Mouse (Mus musculus) ES-E14 (cell line): ENCODE measurements around the gene Btbd18. TPM values are rescaled to one million over a fixed set of nuclear protein-coding genes. Genes with fewer than 3 reads are reported as not detected.

ENCODE experiments used
- DNase-seq: peaks from one replicate; pipeline ENCODE4 v3.0.0-alpha.2; 2013; ENCODE audit warnings: low read depth, low spot score
- H3K27ac ChIP-seq: 2 replicates; pipeline ENCODE4 v1.5.1; 2012; ENCODE audit warnings: low read depth, mild to moderate bottlenecking, low read length, moderate library complexity, mixed read lengths; ENCODE audit not compliant: poor library complexity, insufficient read depth, severe bottlenecking
- H3K36me3 ChIP-seq: 2 replicates; pipeline ENCODE4 v1.6.1; 2012; ENCODE audit warnings: mild to moderate bottlenecking, low read length, moderate library complexity, mixed read lengths; ENCODE audit not compliant: control insufficient read depth, poor library complexity, insufficient read depth, severe bottlenecking
- H3K4me1 ChIP-seq, 2 experiments: fragments of 150-350 bp in 1 of 2; sonication (generic) in 1 of 2; 2 replicates each; pipeline ENCODE4 v1.6.1; 2012; ENCODE audit warnings: low read length in 2 of 2, mild to moderate bottlenecking in 1 of 2, mixed read lengths in 1 of 2; ENCODE audit not compliant: control insufficient read depth in 2 of 2, insufficient read depth in 2 of 2, poor library complexity in 1 of 2
- H3K4me3 ChIP-seq, 2 experiments: fragments of 150-350 bp in 1 of 2; sonication (generic) in 1 of 2; 2 replicates each; pipeline ENCODE4 v1.5.1; 2012; ENCODE audit warnings: low read length in 2 of 2, low read depth in 1 of 2, mild to moderate bottlenecking in 1 of 2, mixed read lengths in 1 of 2; ENCODE audit not compliant: insufficient read depth in 1 of 2, poor library complexity in 1 of 2, severe bottlenecking in 1 of 2
- H3K9ac ChIP-seq: 2 replicates; pipeline ENCODE4 v1.6.1; 2012; ENCODE audit warnings: low read depth, mild to moderate bottlenecking, low read length, mixed read lengths; ENCODE audit not compliant: poor library complexity, insufficient read depth, severe bottlenecking
- H3K9me3 ChIP-seq: fragments of 150-350 bp; sonication (generic); 2 replicates; pipeline ENCODE4 v1.6.1; 2012; ENCODE audit warnings: low read depth, mild to moderate bottlenecking, low read length; ENCODE audit not compliant: control insufficient read depth, insufficient read depth
- CHD2 ChIP-seq: IDR thresholded peaks from 2 replicates; pipeline ENCODE4 v1.6.1; 2014; ENCODE audit warnings: mild to moderate bottlenecking, low read depth, low read length, inconsistent platforms
- HCFC1 ChIP-seq: IDR thresholded peaks from 2 replicates; pipeline ENCODE4 v1.6.1; 2012; ENCODE audit warnings: low read length, inconsistent platforms, borderline replicate concordance; ENCODE audit not compliant: insufficient read depth
- MAFK ChIP-seq: IDR thresholded peaks from 2 replicates; pipeline ENCODE4 v1.6.1; 2014; ENCODE audit warnings: mild to moderate bottlenecking, low read depth, low read length, inconsistent platforms; ENCODE audit not compliant: insufficient read depth
- ZC3H11A ChIP-seq: IDR thresholded peaks from 2 replicates; pipeline ENCODE4 v1.6.1; 2012; ENCODE audit warnings: low read depth, mild to moderate bottlenecking, inconsistent platforms, low read length, borderline replicate concordance
- ZNF384 ChIP-seq: IDR thresholded peaks from 2 replicates; pipeline ENCODE4 v1.6.1; 2012; ENCODE audit warnings: low read depth, low read length, inconsistent platforms
- in situ Hi-C, 2 experiments: fragments of 600-800 bp; cut with MboI; formaldehyde crosslinking; loops; one replicate each; pipeline ENCODE4 v1.15.1; 2025; ENCODE audit warnings: low sequenced_read_pairs in 2 of 2, inconsistent platforms in 1 of 2; ENCODE audit not compliant: unreplicated experiment in 2 of 2
- total RNA-seq: library from RNA; depleted of rRNA; stranded (reverse); fragments of 300-350 nt; gene quantifications from 2 replicates; pipeline ENCODE4 v1.2.3, GENCODE M21; 2012

The Btbd18 gene
- total RNA-seq, 1 experiment: 3.6 TPM

- no peak for TF ChIP-seq ZNF384
- no peak for TF ChIP-seq ZC3H11A
- no peak for TF ChIP-seq HCFC1
- TF ChIP-seq MAFK: no peak
- no peak for TF ChIP-seq CHD2
- DNase-seq: no peak
- no peaks in the 10 kb centered on the region for H3K36me3 ChIP-seq
- in situ Hi-C loops: no loop called here
- H3K9ac ChIP-seq: no peak overlapping the region
- no peaks in the 10 kb centered on the region for H3K9me3 ChIP-seq
- H3K27ac ChIP-seq: no peak overlapping the region
- no peak overlapping the region for H3K4me3 ChIP-seq
- H3K4me1 ChIP-seq: no peaks in the 10 kb centered on the region
These were observed 3.0 kb upstream of the Btbd18 start for GRCm38 (mm10) chr2:84655864-84656263.

- Histone ChIP-seq H3K9me3 (no peaks in the 10 kb centered on the region), H3K4me3 (no peak overlapping the region), H3K27ac (no peak overlapping the region), H3K36me3 (no peaks in the 10 kb centered on the region), H3K4me1 (no peaks in the 10 kb centered on the region), H3K9ac (no peak overlapping the region)
- in situ Hi-C loops: loop anchor here in 1 of 2 experiments (10.0 kb wide), 1 partner anchor 195 kb away; no protein-coding TSS in a partner anchor
- DNase-seq: no peak
- no peak for TF ChIP-seq MAFK
- TF ChIP-seq ZNF384: no peak
- no peak for TF ChIP-seq HCFC1
These were observed 1.4 kb downstream of the Btbd18 start for GRCm38 (mm10) chr2:84660253-84660652.

- Histone ChIP-seq H3K4me1 (no peaks in the 10 kb centered on the region), H3K9me3 (no peaks in the 10 kb centered on the region), H3K27ac (no peak overlapping the region), H3K4me3 (no peak overlapping the region), H3K36me3 (no peaks in the 10 kb centered on the region; the same call in 1 of the 2 replicates), H3K9ac (no peak overlapping the region)
- TF ChIP-seq HCFC1 (no peak), ZC3H11A (peak; percentile 61; the same call in 1 of the 2 replicates)
- DNase-seq: peak; percentile 69
- in situ Hi-C loops: loop anchor here in 1 of 2 experiments (10.0 kb wide), 1 partner anchor 198 kb away; no protein-coding TSS in a partner anchor
These were observed 4.0 kb downstream of the Btbd18 start for GRCm38 (mm10) chr2:84662866-84663265.

- Histone ChIP-seq H3K4me3 (no peak overlapping the region), H3K27ac (no peak overlapping the region), H3K9me3 (no peaks in the 10 kb centered on the region), H3K4me1 (peaks cover 0 to 3% of the 10 kb centered on the region in 2 experiments; a peak in 2 of 4 replicates), H3K36me3 (peaks cover 13% of the 10 kb centered on the region), H3K9ac (no peak overlapping the region)
- in situ Hi-C loops: loop anchor here in 1 of 2 experiments (10.0 kb wide), 1 partner anchor 201 kb away; no protein-coding TSS in a partner anchor
- TF ChIP-seq ZNF384: no peak
- TF ChIP-seq ZC3H11A: no peak
- TF ChIP-seq CHD2: no peak
- TF ChIP-seq MAFK: no peak
- no peak for TF ChIP-seq HCFC1
- DNase-seq: no peak
These were observed 7.2 kb downstream of the Btbd18 start for GRCm38 (mm10) chr2:84666081-84666480.

GRCm38 (mm10) chr2:84669828-84670568, 11.1 kb downstream of the Btbd18 start:
- no peak for DNase-seq
- H3K9ac ChIP-seq: peak overlapping the region; percentile 100
- in situ Hi-C loops: loop anchor here in 1 of 2 experiments (10.0 kb wide), 1 partner anchor 205 kb away; no protein-coding TSS in a partner anchor
- no peak for TF ChIP-seq ZNF384
- TF ChIP-seq CHD2: no peak
- no peak for TF ChIP-seq HCFC1
- no peak for TF ChIP-seq MAFK
- TF ChIP-seq ZC3H11A: no peak
- peaks cover 31% of the 10 kb centered on the region for H3K36me3 ChIP-seq
- peaks cover 0 to 3% of the 10 kb centered on the region in 2 experiments; a peak in 2 of 4 replicates for H3K4me1 ChIP-seq
- H3K4me3 ChIP-seq: peak overlapping the region; percentile 88 to 99
- H3K9me3 ChIP-seq: no peaks in the 10 kb centered on the region
- peak overlapping the region; percentile 99 for H3K27ac ChIP-seq
